Mouse (Mus musculus): ENCODE results near the gene Ankib1. TPM values are rescaled to one million over a fixed set of nuclear protein-coding genes. Genes with fewer than 3 reads are reported as not detected.
"Not testable (repeated sequence)": the region's sequence is repeated elsewhere in the genome, so short reads cannot be mapped to it uniquely, and the experiment has no call there.

Gene Ankib1
- total RNA-seq, 2 experiments from 2014 or later: 23.4 to 26.4 TPM

GRCm38 (mm10) chr5:3732846-3733245 lies 69.9 kb downstream of the Ankib1 start:
- peak in 1 of 2 experiments; percentile 3 for DNase-seq
- intact Hi-C loops (cut with DNase I): loop anchor here (5.0 kb wide), 1 partner anchor 86 kb away; no protein-coding TSS in a partner anchor

- intact Hi-C loops (cut with DNase I): no loop called here
- no peak for DNase-seq
Measured at GRCm38 (mm10) chr5:3728820-3729219, 73.9 kb downstream of the Ankib1 start.

GRCm38 (mm10) chr5:3725491-3725890 lies 77.2 kb downstream of the Ankib1 start:
- DNase-seq: no peak
- intact Hi-C loops (cut with DNase I): no loop called here

- intact Hi-C loops (cut with DNase I): no loop called here
- no peak for DNase-seq
Measured at GRCm38 (mm10) chr5:3723415-3723814, 79.3 kb downstream of the Ankib1 start.

- DNase-seq: no peak
- intact Hi-C loops (cut with DNase I): no loop called here
Measured at GRCm38 (mm10) chr5:3722873-3723272, 79.9 kb downstream of the Ankib1 start.

GRCm38 (mm10) chr5:3719371-3719770 lies 83.4 kb downstream of the Ankib1 start:
- DNase-seq: no peak
- intact Hi-C loops (cut with DNase I): no loop called here

GRCm38 (mm10) chr5:3715800-3716199 lies 86.9 kb downstream of the Ankib1 start:
- intact Hi-C loops (cut with DNase I): no loop called here
- no peak for DNase-seq

- intact Hi-C loops (cut with DNase I): no loop called here
Measured at GRCm38 (mm10) chr5:3702180-3702579, 100.5 kb downstream of the Ankib1 start.

GRCm38 (mm10) chr5:3700025-3700424 lies 102.7 kb downstream of the Ankib1 start:
- no peak for DNase-seq
- intact Hi-C loops (cut with DNase I): no loop called here

More at GRCm38 (mm10) chr5:3702180-3702579, 100.5 kb downstream of the Ankib1 start:
- DNase-seq: no peak

GRCm38 (mm10) chr5:3696031-3696430 lies 106.7 kb downstream of the Ankib1 start:
- intact Hi-C loops (cut with DNase I): no loop called here
- DNase-seq: no peak

GRCm38 (mm10) chr5:3695191-3695590 lies 107.5 kb downstream of the Ankib1 start:
- intact Hi-C loops (cut with DNase I): no loop called here
- no peak for DNase-seq

GRCm38 (mm10) chr5:3692956-3693355 lies 109.8 kb downstream of the Ankib1 start:
- intact Hi-C loops (cut with DNase I): no loop called here
- no peak for DNase-seq

GRCm38 (mm10) chr5:3691283-3691682 lies 111.4 kb downstream of the Ankib1 start:
- intact Hi-C loops (cut with DNase I): no loop called here
- DNase-seq: no peak

- no peak for DNase-seq
- intact Hi-C loops (cut with DNase I): no loop called here
Measured at GRCm38 (mm10) chr5:3688298-3688697, 114.4 kb downstream of the Ankib1 start.

GRCm38 (mm10) chr5:3669938-3670554 lies 132.7 kb downstream of the Ankib1 start:
- DNase-seq: no peak
- intact Hi-C loops (cut with DNase I): no loop called here

- no peak for DNase-seq
- intact Hi-C loops (cut with DNase I): no loop called here
Measured at GRCm38 (mm10) chr5:3666585-3666984, 136.1 kb downstream of the Ankib1 start.

GRCm38 (mm10) chr5:3665225-3665624 lies 137.5 kb downstream of the Ankib1 start:
- intact Hi-C loops (cut with DNase I): no loop called here

GRCm38 (mm10) chr5:3657085-3657484 lies 145.6 kb downstream of the Ankib1 start, which contains the start of gene Gatad1:
Gene Gatad1 (minus strand): TSS chr5:3657185.
- intact Hi-C loops (cut with DNase I): no loop called here
- no peak for DNase-seq

More at GRCm38 (mm10) chr5:3665225-3665624, 137.5 kb downstream of the Ankib1 start:
- no peak for DNase-seq

- intact Hi-C loops (cut with DNase I): no loop called here
- no peak for DNase-seq
Measured at GRCm38 (mm10) chr5:3653801-3654200, 148.9 kb downstream of the Ankib1 start.

- DNase-seq; intact Hi-C loops (cut with DNase I): not testable (repeated sequence)
Measured at GRCm38 (mm10) chr5:3652903-3653575, 149.7 kb downstream of the Ankib1 start.

- DNase-seq: no peak
- intact Hi-C loops (cut with DNase I): no loop called here
Measured at GRCm38 (mm10) chr5:3651621-3652020, 151.1 kb downstream of the Ankib1 start.

GRCm38 (mm10) chr5:3650881-3651280 lies 151.8 kb downstream of the Ankib1 start, which contains the start of gene Tmbim7:
Gene Tmbim7 (plus strand): TSS chr5:3651181.
- intact Hi-C loops (cut with DNase I): no loop called here

More at GRCm38 (mm10) chr5:3650881-3651280, 151.8 kb downstream of the Ankib1 start, which contains the start of gene Tmbim7:
- no peak for DNase-seq

Measured in heart, postnatal 14 days (tissue).